Mouse (Mus musculus): Measurements from ENCODE around the gene Fam71f1. TPM values are rescaled to one million over a fixed set of nuclear protein-coding genes. Genes with fewer than 3 reads are reported as not detected.

Gene Fam71f1
- not detected in 2 replicates for polyA plus RNA-seq (2015; fragmentation: Nextera tagmentation; extraction: Ambion mirVana)

DNA sequence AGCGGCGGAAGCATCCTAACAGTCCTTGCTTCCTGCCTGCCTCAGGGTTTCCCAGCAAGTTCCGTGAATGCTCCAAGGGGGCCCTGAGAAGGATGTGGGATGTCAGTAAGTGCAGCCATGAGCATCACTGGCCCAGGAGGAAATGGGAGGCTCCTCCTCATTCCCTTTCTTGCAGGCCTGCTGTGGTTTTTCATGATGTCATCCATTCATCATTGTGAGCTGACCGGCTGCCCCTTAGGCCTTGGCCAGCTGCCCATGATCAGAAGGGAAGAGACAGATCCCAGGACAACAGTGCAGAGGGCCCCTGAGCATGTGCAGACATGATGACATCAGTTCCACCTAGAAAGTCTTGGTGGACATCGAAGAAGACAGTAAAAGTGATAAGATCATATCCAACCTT, at the start of gene Fam71f1:
Gene Fam71f1, plus strand, starts transcription at position 262 of the 400 bp plus-strand sequence.

GRCm38 (mm10) chr6:29272312-29273072, 46.4 kb upstream of the Fam71f1 start, which contains the start of gene Hilpda:
TSS of gene Hilpda (plus strand) at chr6:29272488.

DNA sequence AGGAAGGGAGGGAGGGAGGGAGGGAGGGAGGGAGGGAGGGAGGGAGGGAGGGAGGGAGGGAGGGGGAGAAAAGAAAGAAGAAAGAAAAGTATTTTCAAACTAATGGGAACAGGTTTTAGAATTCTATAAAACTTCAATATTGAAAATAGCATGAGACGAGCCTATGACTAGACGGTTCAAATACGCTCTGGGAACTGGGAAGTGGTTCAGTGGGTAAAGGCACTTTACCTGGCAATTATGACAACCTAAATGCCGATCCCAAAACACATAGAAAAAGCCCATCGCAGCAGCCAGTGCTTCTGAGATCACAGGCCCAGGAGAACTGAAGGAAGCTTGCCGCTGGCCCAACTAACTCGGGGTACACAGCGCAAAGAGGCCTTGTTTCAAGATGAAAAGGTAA, 39.6 kb upstream of the Fam71f1 start, which contains the start of gene Fam71f2:
Gene Fam71f2, plus strand, starts transcription at position 301 of the 400 bp plus-strand sequence.

DNA sequence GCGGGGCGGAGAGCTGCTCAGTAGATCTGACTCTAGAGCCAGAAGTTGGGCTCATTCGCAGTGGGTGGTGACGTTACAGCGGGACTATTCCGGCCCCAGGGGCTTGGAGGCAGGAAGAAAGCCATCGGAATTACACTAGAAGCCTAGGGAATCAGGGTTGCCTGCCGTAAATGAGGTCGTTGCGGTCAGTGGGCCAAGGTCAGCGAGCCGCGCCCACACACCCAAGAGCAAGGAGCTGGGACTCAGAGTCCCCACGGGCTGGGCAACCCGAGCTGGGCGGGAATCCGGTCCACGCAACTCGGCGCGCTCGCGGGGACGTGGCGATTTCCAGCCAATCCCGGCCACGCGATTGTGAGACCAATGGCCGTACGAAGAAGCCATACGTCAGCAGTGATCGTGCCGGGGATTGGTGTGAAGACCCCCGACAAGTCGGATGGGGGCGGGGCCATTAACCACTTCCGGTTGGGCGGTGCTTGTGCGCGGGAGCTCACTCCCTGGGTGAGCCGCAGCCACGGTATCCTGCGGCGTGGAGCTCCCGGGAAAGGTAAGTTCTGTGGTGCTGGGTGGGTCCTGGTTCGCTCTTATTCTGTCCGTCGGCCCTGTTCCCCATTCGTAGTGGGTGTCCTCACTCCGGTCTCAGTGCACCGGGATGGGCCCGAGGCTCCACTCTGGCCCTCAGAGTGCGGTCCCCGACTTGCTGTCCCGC, 28.9 kb downstream of the Fam71f1 start, which contains the start of gene Calu:
Gene Calu, plus strand, starts transcription at position 405 of the 706 bp plus-strand sequence.

Other genes with a start within 250 kb of the Fam71f1 start
- 9.2 and 10.6 TPM in 2 replicates for gene Rbm28, start 154.1 kb upstream of the Fam71f1 start, polyA plus RNA-seq (2015; fragmentation: Nextera tagmentation; extraction: Ambion mirVana)
- 0.10 and 0.24 TPM in 2 replicates for gene Prrt4, start 139.6 kb upstream of the Fam71f1 start, polyA plus RNA-seq (2015; fragmentation: Nextera tagmentation; extraction: Ambion mirVana)
- 21.1 and 23.9 TPM in 2 replicates for gene Impdh1, start 102.8 kb upstream of the Fam71f1 start, polyA plus RNA-seq (2015; fragmentation: Nextera tagmentation; extraction: Ambion mirVana)
- 18.1 and 21.3 TPM in 2 replicates for gene Hilpda, start 46.7 kb upstream of the Fam71f1 start, polyA plus RNA-seq (2015; fragmentation: Nextera tagmentation; extraction: Ambion mirVana)
- 0.40 TPM in 1 of 2 replicates, not detected in the other for gene Fam71f2, start 39.5 kb upstream of the Fam71f1 start, polyA plus RNA-seq (2015; fragmentation: Nextera tagmentation; extraction: Ambion mirVana)
- gene Calu, start 28.9 kb downstream of the Fam71f1 start, polyA plus RNA-seq (2015; fragmentation: Nextera tagmentation; extraction: Ambion mirVana): 170 and 196 TPM in 2 replicates
- 1.1 and 1.2 TPM in 2 replicates for gene Opn1sw, start 69.3 kb downstream of the Fam71f1 start, polyA plus RNA-seq (2015; fragmentation: Nextera tagmentation; extraction: Ambion mirVana)
- 15.9 and 16.1 TPM in 2 replicates for gene Ccdc136, start 77.2 kb downstream of the Fam71f1 start, polyA plus RNA-seq (2015; fragmentation: Nextera tagmentation; extraction: Ambion mirVana)
- gene Flnc, start 114.1 kb downstream of the Fam71f1 start, polyA plus RNA-seq (2015; fragmentation: Nextera tagmentation; extraction: Ambion mirVana): 51.6 and 74.2 TPM in 2 replicates
- gene Atp6v1f, start 148.6 kb downstream of the Fam71f1 start, polyA plus RNA-seq (2015; fragmentation: Nextera tagmentation; extraction: Ambion mirVana): 142 and 145 TPM in 2 replicates
- not detected in 2 replicates for gene Atp6v1fnb, start 152.3 kb downstream of the Fam71f1 start, polyA plus RNA-seq (2015; fragmentation: Nextera tagmentation; extraction: Ambion mirVana)
- 6.4 and 8.1 TPM in 2 replicates for gene Kcp, start 188.8 kb downstream of the Fam71f1 start, polyA plus RNA-seq (2015; fragmentation: Nextera tagmentation; extraction: Ambion mirVana)
- gene Irf5, start 207.5 kb downstream of the Fam71f1 start, polyA plus RNA-seq (2015; fragmentation: Nextera tagmentation; extraction: Ambion mirVana): 3.0 and 4.6 TPM in 2 replicates